Mouse (Mus musculus) regulatory T cell (primary cell): ENCODE data around the gene Gab1.

Experiments
- in situ Hi-C: fragments of 300-600 bp; cut with MboI, MseI; formaldehyde crosslinking; loops from one replicate; pipeline ENCODE4 v1.15.1; 2025; ENCODE audit warnings: high pct_unique_total_duplicates

The Gab1 gene

DNA sequence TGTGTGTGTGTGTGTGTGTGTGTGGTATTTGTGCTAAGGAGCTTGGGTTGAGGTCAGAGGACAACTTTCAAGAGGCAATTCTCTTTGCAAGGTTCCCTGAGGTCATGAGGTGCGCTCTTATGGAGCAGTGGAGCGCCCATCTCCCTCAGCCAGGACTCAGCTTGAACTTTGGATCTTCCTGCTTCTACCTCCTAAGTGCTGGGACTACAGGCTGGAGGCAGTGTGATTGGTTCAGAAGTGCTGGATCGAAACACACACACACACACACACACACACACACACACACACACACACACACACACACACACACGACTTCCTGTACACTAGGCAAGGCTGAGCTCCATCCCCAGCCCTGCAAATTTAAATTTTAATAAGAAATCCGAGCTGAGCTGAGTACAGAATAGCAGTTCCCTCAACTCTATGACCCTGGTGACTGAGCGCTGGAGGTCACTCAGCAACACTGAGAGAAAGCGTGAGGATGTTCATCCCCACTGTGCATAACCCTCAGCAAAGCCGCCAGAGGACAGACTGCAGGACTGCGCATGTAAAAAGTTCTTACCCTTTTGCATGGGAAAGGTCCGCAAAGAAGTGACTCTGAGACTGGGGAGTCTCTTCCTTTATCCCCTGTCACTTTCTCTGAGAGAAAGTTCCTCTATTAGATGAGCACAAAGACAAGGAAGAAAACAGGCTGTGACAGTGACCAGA is 6.4 kb downstream of the Gab1 start:
- in situ Hi-C loops = no loop called here

DNA sequence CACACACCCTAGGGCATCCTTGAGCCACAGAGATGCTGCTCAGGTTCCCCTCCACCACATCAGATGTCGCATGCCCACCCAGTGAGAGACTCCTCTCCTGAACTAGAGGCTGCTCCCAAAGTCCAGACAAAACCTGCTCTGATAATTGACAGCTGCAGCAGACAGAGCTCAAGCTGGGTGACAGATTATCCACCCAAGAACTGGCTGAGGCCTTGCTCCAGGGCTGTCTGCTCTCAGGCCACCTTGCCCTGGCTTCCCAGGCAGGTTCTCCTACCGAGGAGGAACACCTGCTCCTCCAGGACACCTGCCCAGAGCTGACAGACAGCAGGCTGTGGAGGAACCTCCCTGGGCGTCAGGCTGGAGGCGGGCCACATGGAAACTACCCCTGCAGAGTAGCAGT is 7.6 kb downstream of the Gab1 start:
- in situ Hi-C loops = no loop called here

DNA sequence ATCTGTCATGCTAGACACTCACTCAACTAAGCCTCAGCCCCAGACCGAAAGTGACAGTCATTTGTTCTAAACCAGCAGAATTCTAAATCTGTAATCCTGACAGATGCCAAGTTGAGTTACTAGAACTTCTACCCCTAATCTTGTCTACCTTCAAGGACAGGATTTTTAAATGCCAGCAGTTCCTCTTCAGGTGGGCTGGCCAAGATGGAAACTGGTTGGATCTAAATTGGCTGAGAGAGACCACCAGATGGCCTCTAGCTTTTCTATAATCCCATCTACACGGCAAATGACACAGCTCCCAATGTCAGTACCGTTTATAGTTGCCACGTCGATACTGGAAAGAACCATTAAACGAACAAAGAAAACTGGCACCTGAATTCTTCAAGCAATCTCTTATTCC is 8.9 kb downstream of the Gab1 start:
- in situ Hi-C loops = no loop called here

DNA sequence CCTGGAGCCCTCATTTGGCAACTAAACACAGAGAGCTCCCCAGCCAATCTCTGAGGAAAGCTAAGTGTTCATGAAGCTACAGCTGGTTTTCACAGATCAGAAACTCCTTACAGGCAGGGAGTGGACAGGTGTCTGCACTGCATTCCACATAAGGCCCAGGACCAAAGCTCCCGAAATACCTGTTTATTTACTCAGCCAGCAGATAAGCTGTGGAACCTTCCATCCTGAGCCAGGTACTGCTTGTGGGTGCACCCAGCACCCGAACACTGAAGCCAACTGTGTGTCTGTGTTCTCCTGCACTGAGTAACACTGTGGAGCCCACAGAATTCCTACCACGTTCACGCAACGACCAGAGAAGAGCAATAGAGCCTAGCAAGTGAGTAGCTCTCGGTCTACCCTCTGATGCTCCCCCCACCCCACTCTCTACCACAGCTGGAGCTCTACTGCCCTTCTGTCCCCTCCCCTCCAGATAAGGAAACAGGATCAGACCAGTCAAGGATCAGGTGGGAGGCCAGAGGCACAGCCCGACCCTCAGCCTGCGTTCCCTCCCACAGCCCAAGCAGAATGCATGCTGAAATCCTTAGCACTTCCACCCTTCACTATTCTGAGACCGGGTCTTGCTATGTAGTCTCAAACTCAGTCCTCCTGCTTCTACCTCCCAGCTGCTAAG is 9.6 kb downstream of the Gab1 start:
- in situ Hi-C loops = no loop called here

DNA sequence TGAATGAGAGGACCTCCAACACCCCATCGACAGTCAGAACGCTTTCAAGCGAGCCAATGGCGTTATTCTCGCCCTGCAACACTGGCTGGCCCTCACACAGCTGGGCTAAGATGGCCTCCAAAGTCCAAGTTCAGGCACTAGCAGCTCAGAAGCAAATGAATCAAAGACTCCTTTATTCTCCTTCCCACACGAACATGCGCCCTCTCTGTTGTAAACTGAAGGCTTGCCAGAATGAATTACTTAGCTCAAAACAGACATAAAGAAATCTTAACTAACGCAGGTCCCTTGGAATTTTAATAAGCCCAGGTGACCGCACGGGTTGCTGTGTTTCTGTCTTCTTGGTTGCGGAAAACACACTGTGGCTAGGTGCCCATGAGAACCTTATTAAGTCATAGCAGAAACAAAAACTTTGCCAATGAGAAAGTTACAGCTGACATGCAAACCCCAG is 10.4 kb downstream of the Gab1 start:
- in situ Hi-C loops = no loop called here

DNA sequence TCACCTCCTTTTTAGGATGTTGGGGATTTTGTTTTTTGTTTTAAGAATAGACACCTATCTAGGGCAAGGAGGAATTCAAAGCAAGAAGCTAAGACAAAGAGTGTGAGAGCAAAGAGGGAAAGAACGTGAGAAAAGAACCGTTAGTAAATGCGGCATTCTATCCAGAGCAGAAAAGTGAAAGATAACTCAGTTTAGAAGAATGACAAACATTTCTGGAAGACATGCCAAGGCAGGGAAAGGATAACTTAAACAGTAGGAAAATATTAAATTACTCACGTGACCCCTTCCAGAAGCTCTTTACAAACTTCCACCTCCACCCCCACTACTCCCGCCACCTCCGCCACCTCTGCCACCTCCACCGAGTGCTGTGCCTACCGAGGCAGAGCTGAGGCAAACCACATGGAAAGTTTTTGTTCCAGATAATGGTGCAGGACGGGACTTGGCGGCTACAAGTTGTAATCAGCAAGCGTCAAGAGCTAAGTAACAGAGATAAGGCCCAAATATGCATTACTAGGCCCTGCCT is 11.5 kb downstream of the Gab1 start:
- in situ Hi-C loops = no loop called here

DNA sequence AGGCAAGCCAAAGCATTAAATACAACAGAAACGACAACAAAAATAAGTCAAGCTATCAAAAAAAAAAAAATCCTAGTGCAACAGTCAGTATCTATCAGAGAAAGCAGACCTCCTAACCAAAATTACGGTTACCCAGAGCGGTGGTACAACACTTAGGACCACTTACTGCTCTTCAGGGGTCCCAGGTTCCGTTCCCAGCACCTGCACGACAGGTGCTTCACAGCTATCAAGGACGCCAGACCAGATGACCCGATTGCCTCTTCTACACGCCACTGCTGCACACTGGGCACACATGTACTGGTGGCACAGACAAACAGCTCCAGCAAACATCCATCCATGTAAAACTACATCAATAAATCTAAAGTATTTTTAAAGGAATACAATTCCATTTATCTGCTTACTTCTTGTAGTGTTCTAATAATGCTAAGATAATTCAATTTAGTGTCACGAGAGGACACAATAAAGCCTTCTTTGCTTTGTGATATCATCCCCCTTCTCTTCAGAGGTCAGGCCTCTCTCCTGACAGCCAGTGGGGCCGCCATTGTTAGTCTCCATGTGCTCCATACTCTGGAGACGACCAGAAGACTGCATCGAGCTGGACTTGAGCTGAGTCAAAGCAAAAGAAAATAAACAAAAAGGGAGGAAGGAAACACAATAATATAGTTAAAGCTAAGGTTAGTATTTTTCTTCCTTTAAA is 12.2 kb downstream of the Gab1 start:
- in situ Hi-C loops = no loop called here

DNA sequence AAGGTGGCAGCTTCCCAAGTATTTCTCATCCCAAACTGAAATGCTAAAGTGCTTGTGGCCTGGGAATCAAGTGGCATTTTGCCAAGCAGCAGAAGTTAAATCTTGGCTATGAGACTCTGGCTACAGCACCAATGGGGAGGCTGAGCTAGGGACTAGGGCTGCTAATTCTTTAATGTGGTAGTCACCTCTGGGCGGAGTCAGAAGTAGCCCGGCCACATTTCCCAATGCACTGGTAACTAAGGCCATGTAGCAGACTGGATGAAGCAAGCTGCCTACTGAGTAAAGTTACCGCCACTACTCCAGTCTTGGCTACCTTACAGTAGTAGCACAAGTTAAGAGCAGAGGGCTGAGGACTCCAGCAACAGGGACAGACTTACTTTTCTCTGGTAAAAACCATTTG is 12.7 kb downstream of the Gab1 start:
- in situ Hi-C loops = no loop called here

DNA sequence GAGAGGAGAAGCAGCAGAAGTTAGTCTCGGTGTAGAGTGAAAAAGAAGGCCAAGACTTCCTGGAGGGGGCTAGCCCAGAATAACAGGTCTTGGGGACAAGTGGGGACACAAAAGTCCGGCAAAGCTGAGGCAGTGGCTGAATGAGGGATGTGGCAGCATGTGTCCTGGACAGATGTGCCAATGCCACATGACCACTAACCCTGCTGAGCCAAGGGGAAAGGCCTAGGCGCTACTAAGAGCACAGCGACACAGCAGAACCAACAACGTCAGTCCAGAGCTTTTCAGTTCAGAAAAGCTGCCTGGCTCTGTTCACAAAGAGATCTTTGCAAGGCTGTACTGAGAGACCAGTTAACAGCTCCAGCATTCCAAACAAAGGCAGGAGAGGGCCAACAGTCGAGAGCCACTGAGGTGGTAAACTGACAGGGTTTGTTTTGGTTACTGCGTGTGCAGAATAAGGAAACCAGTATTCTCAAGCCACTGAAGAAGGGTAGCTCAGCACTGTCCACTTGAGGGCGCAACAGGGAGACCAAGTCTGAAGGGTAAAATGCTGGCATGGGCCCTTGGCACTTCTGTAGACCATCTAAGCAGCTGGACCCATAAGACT is 15.0 kb downstream of the Gab1 start:
- in situ Hi-C loops = no loop called here

DNA sequence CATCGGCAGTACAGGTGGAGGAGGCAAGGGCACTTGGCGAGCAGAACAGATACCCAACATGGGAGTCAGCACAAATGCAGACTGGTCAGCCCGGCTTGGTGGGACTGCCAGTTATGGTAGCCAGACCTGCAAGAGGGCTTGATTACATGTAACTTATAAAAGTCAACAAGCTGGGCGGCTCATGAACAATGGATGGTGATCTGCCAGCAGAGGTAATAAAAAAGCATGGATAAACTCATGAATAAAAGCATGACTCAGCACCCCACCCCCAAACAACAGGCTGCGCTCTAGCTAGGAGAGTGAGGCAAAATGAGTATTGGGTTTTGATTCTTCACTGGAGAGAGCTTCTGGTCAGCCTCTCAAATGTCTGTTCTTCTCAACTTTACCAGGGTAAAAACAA is 16.9 kb downstream of the Gab1 start:
- in situ Hi-C loops = no loop called here

DNA sequence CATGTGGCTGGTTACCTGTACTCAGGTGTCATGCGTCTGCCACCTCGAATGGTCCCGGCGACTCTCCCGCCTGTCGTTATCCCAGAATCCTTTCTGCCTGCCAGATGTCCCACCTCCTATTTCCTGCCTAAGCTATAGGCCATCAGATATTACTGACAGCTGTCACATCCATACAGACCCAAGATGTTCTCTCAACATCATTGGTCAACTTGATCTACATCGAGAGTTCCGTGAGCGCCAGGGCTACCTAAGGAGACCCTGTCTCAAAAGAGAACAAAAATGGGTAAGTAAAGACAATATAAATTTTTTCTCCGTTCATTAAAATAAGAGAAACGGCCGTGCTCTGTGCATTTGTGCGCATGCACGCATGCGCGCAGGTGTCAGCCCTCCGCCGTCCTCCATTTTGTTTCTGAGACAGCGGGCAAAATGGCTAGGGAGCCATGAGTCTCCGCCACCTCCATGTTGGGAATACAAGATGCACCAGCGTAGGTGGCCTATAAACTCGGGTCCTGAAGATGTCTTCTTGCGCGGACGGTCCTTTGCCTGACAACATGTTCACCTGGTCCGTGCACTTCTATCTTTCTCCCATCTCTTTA is 21.0 kb downstream of the Gab1 start:
- in situ Hi-C loops = no loop called here

DNA sequence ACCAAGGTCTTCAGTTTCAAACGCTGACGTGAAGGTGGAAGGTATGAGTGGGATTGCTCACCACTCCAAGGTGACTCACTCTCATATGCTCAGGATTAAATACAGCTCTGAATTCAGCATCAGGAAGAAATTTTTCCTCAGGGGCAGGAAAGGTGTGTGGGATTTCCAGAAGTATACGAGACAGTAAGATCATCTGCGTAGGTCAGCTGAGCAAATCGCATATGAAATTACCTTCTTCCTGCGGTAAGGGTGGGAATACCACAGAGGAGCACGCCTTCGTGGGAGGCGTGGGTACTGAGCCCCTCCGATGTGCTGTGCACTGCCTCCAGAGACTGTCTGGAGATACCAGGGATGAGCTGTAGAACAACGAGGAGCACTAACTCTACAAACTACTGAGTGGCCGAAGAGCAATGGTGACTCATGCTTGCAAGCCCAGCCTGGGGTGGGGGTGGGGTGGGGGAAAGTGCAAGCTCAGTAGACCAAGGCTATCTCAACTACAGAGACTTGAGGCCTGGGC is 22.4 kb downstream of the Gab1 start:
- in situ Hi-C loops = no loop called here

DNA sequence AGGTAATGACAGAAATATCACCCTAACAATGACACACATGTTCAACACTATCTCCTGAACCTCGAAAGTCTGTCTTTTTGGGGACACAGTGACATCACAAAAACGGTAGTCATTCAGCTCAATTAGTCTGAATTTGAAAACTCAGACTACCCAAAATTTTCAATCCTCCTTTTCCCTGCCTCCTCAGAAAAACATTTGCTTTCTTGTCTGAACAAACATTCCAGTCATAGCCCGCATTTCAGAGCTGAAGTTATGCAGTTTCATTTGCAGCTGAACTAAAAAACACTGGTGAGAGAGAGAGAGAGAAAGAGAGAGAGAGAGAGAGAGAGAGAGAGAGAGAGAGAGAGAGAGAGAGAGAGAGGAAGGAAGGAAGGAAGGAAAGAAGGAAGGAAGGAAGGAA is 23.2 kb downstream of the Gab1 start:
- in situ Hi-C loops = no loop called here

DNA sequence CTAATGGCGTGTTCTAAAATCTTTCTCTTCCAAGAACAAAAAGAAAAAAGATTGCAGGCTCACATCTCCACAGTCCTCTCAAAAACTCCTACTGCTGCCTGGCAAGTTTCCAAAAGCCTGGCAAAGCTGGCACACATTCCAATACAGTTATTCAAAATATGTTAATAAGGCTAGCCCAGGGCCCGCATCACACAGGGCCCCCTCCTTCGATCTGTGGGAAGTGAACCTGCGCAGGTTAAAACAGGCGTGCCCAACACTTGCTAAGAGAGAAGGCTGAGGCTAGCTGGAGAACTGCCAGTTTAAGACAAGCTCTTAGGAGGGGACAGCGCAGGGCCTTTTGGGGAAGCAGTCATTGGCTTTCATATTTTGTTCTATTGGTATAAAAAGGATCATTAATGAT is 23.7 kb downstream of the Gab1 start:
- in situ Hi-C loops = no loop called here

DNA sequence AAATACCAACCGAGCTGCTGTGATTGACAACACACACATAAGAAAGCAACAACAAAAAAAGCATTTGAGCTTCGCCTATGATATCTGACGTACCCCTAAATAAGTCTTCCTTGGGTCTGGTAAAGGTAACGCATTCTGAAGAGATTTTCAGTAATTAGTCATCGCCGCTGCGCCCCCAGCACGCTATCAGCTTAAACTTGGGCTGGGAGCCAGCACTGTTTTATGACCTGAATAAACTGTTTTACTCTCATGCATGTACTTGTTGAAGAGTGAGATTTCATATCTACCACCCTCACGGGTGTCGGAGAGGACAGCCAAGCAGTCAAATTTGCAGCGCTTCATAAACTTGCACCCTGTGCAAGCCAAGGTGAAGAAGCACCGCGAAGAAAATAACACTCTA is 26.7 kb downstream of the Gab1 start:
- in situ Hi-C loops = no loop called here

DNA sequence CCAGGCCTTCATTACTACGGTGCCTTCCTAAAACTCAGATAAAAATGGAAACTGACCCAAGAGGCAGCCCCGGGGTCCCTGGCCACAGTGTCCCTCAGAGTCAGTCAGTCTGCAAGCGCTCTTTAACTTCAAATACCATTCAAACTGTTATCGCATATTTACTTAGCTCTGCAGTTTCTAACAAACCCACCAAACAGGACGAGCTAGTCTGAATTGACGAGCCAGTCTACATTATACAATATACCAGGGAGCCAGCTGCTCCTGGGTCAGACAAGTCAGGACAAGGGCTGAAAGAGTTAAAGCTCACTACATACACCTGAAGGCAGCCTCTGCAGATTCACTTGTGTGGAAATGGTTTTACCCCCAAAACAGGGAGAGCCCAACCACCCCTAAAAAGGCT is 27.1 kb downstream of the Gab1 start:
- in situ Hi-C loops = no loop called here

DNA sequence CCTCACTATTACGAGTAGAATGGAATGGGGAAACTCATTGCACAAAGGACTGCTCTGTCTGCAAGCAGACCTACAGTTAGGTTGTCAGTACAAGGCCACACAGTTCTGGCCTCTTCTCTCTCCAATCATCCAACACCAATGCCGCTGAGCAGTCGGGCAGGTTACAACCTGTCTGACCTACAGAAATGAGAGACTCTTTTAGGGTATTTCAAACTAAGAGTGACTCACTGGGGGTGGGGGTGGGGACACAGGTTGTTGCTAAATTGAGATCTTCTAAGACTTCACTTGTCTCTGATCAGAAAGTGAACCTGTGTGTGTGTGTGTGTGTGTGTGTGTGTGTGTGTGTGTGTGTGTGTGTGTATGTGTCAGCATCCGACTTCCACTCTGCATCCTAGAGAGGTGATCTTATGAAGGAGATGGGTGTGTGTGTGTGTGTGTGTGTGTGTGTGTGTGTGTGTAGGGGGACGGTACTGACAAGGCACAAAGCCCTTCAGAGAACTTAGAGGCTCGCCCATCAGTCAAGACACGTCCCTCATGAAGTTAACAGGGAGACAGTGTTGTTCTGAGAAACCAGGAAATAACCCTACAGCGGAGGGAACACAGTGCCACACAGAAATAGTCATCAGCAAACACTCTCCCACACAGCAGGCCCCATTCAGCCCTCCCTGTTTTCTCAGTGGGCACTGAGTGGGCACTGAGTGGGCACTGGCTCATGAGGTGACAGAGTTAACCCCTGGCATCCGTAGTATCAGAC is 27.7 kb downstream of the Gab1 start:
- in situ Hi-C loops = no loop called here

DNA sequence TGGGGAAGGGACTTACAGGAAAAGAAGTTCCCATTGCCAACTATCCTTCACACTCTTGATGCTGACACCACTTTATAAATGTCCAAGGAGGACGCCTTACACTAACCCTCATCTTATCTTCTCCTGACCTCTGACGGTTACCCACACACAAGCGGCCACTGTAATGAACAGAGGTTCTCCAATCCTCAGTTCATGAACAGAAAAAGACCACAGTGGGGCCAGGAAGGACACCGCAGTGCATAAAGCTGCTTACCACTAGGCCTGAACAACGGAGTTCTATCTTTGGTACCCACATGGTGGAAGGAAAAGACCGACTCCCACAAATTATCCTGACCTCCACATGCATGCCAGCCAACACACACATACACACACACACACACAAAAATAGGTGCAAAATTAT is 28.7 kb downstream of the Gab1 start:
- in situ Hi-C loops = no loop called here

DNA sequence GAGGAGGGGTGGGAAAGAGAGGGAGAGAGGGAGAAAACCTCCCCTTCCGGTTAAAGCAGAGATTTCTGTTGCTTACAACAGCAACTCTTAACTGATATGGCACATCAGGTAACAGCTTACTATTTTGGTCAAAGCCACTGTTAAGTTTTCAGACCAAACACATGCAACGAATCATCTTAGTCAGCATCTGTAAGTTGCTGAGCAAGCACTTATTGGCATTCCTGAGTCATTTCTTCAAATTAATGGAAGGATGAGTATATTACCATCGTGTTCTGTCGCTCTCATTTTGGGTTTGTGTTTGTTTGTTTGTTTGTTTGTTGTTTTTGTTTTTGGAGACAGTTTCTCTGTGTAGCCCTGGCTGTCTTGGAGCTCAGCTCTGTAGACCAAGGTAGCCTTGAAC is 30.3 kb downstream of the Gab1 start:
- in situ Hi-C loops = no loop called here

DNA sequence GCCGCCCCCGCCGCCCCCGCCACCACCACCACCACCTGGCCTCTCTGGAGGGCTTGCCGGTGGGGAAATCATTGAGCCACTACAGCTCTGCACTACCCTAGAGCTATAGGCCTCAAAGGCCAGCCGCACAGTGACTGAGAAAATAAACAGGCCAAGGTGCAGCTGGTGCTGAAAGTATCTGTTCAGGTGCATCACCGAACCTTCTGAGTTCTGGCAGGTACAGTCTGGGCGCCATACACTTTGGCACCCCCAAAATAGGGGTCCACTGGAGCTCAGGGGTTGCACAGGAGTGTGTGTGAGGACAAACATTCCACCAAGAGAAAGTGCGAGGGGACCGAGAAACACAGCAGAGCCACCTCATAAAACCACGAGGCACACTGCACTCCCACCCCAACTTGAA is 31.7 kb downstream of the Gab1 start:
- in situ Hi-C loops = no loop called here

DNA sequence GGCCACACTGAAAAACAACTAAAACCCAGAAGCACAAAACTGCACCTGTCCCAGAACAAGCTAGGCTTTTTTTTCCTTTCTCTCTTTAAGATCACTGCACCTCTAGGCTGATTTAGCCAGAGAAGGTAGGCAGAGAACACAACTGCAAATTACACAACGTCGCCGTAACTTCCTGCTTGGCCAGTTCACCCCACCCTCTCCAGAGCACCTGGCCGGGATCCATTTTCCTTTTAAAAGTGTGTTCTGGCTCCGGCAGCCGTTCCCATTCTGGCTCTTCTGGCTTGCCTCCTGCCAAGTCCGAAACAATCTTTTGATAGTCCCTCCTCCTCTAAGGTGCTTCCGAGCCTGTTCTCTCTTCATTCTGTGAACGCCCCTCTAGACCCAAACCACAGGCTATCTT is 32.4 kb downstream of the Gab1 start:
- in situ Hi-C loops = no loop called here
